Mouse (Mus musculus): Measurements from ENCODE around the gene Gm3636.
"Not testable (repeated sequence)": the region's sequence is repeated elsewhere in the genome, so short reads cannot be mapped to it uniquely, and the experiment has no call there.

Gm3636 gene

DNA sequence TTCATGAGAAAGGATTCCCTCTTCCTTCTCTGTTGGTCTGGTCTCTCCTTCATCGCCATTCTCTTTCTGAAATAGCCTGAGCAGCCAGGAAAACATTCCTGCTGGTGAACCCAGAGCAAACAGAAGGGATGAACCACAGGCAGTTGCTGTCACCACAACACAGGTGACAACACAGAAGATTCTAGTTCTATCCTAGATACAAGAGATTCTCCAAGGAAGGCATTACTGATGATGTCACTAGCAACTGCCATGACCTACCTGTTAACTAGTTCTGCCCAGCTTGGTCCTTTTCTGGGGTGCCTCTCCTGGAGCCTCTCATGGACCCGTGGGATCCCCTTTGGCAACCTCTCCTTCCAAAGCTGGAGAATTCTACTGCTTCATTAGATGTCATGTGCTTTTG lies at the start of gene Gm3636:
Gm3636 (minus strand) TSS at position 101 of the 400 bp plus-strand sequence.
- not testable (repeated sequence) for DNase-seq (ENCODE audit: low spot score in 2 of 2)

- DNase-seq (ENCODE audit: low spot score in 2 of 2), result not testable (repeated sequence)
Observed at GRCm38 (mm10) chr14:6774311-6774710, 32.2 kb upstream of the Gm3636 start, which contains the start of gene Gm8362. TSS of gene Gm8362 (minus strand) at chr14:6774411.

DNA sequence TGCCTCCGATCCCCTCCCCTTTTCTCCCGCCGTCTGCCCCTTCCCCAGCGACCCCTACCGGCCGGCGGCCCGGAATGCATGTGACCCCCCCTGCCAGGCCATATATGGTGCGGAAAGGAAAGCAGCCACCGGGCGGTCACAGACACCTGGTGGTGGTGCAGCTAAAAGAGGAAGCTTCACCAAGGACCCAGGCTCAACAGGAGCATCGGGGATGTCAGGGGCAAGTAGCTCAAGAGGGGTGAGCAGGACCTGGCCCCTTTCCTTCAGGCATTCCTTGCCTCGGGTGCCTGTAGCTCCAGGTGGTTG lies 15.1 kb upstream of the Gm3636 start:
- peak; percentile 4 to 5 for DNase-seq (ENCODE audit: low spot score in 2 of 2)

DNA sequence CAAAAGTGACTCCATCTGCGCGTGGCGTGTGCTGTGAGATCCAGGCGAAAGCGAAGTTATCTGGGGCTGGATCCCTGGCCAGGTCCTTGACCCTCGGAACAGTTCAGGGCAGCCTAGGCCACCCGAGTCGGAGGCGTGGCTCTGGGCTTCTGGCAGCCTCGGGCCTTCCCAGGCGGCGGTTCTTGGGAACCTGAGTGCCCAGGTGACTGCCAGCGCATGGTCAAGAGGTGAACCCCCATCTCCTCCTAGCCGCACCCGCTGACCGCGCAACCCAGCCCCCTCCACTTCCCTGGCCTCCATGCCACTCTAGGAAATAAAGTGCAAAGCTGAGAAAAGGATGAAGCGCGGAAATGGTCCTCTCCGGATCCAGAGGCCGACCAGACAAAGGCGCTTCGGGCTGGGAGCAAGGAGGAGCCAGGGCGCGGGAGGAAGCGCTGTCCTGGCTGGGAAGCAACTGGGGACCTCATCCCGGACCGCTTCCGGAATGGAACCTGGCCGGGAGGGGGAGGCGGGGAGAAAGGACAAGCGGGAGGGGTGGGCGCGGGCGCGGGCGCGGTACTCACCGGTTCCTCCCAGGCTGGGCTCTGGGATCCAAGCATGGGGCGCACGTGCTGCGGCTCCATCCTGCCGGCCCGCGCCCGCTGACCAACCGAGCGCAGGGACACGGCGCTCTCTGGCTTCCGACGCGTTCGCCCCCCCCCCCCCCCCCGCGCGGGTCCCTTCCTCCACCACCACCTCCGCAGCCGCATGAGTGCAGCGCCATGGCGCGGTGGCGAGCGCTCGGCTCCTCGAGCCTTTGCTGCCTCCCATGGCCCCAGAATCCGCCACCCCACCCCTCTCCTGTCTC lies 14.5 kb upstream of the Gm3636 start:
- DNase-seq (ENCODE audit: low spot score in 2 of 2), result peak; percentile 3 to 16

- DNase-seq (ENCODE audit: low spot score in 2 of 2), result not testable (repeated sequence)
Observed at GRCm38 (mm10) chr14:6720151-6720550, 22.0 kb downstream of the Gm3636 start, which contains the start of gene Gm8050. TSS of gene Gm8050 (minus strand) at chr14:6720251.
